Mouse (Mus musculus): ENCODE measurements around the gene Hsf4.
A peak's percentile ranks its signal among the peaks of the same experiment; 100 is the strongest.
"Not testable (repeated sequence)": the region's sequence is repeated elsewhere in the genome, so short reads cannot be mapped to it uniquely, and the experiment has no call there.

The Hsf4 gene

DNA sequence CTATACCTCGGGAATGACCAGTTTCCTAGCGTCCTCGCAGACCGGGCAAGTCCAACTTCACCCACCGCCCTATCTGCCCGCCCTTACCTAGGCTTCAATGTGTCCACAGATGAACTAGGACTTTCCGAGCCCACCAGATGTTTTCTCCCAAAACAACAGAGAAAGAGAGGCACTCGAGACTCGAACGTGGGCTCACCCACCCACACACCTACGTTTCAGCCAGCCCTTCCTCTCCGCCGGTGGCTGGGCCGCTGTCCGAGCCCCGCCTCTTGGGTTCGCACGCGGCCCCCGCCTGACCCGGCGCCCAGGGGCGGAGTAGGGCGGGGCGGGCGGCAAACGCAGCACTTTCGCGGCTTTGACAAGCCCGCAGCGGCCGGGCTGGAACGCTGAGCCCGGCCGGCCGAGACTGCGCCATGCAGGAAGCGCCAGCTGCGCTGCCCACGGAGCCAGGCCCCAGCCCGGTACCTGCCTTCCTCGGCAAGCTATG is at the start of gene Hsf4:
Hsf4 (plus strand) TSS at position 341 of the 487 bp plus-strand sequence.
- DNase-seq = peak in 1 of 2 experiments; percentile 45

DNA sequence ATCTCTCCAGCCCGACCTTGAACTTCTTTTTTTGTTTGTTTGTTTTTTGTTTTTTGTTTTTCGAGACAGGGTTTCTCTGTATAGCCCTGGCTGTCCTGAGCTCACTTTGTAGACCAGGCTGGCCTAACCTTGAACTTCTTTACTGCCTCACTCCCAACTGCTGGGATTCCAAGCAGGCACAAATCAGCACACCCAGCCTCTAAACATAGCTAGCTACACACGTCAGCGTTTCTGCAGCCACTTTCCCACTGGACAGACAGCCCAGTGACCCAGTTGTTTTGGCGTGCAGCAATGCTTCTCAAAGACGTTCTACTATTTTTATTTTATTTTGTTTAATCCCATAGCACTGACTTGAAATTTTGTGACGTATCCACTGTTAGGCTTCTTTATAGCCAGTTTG is 45.8 kb upstream of the Hsf4 start:
- no peak for DNase-seq

DNA sequence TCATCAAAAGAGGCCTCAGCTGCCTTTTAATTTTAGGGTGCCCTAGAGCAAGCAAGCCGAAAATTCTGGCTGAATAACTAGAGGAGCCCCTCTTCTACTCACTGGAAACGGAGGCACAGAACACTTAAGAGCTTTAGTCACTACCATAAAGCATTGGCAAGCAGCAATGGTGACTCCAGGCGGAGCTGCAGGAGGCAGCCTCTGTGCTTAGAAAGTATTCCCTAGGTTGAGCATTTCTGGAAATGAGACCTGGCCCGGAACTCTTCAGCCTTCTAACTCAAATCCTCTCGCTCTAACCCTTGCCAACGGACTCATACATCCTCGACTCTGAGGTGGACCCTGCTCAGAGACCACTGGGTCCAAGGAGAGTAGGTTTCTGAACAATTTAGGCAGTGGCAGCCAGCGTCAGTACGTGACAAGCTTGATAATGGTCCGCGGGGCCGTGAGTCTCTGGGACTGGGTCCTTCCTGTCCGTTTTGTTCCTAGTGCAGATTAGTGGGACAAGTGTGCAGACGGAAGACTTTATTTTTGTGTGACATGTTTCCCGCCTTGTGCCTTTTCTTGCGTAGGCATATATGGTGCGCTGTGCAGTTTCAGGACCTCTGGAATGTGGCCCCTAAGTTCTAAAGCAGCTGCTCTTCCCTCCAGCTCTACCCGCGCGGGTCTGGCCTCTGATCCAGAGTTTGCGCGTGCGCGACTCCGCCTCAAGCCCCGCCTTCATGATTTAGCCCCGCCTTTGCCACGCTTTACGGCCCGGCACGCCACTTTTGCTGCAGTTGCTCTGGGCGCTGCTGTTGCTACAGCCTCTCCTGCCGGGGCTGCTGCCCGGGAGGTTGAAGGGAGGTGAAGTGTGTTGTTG is 45.0 kb upstream of the Hsf4 start, which contains the start of gene D230025D16Rik:
D230025D16Rik (plus strand) TSS at position 733 of the 859 bp plus-strand sequence.
- DNase-seq = peak; percentile 89 to 96

DNA sequence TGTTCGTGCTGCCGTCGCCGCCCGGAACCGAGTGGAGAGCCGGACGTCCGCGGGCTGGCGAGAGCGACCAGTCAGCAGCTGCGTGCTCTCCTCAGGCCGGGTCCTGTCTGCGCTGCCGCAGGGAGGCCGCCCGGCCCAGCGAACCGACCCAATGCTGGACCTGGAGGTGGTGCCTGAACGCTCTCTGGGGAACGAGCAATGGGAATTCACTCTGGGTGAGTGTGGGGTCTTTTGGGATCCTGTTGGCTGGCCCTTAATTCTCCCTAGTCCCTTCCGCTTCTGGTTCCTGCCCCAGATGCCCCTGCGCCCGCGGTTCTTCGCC is 44.4 kb upstream of the Hsf4 start:
- DNase-seq = no peak

DNA sequence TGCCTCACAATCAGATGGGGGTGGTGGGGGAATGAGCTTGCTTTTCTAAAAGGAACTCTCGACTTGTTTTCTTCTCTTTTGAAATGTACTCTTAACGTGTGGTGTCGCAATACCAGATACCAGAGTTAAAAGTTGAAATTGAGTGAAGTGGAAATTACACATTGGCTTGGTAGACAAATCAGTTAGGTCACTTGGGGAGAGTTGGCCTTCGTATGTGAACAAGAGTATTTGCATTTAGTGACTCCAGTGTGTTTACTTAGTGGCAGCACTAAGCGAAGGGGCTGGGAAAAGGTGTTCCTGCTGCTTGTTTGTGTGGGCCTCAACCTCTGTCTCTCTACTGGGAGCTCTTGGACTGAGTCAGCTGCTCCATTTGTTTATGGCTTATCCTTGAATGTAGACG is 43.7 kb upstream of the Hsf4 start:
- DNase-seq = no peak

DNA sequence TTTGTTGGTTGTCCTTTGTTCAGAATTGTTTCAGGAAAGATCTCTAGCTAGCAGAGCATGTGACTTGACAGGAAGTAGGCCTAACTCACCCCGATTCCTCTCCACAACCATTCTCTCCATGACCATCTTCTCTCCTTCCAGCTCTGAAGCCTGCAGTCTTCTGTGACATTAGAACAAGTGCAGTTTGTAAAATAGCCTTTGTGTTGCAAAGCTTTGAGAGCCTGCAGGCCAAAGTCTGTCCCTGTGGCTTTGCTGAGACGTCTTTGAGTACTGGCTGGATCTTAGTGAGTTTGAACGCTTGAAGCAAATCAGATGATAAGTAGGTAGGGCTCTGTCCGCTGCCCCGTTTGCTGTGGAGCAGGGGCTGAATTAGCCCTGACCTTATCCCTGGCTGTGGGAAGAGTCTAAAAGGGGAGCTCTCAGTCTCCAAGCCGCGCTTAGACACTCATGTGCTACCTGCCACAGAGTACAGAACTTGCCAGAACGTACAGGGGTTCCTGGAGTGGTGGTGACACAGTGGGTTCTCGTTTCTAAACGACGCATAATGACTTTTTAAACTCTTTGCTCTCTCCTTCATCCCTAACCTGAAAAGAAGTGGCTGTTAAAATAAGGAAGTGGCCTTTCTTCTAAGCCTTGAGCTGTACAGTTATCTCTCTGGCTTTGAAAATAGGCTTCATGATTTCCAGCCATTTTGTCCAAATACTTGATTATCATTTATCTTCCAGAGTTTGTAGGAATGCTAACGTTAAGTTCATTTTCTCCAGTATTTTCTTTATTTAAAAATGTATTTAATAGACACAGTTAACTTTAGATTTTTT is 37.9 kb upstream of the Hsf4 start:
- DNase-seq = no peak

DNA sequence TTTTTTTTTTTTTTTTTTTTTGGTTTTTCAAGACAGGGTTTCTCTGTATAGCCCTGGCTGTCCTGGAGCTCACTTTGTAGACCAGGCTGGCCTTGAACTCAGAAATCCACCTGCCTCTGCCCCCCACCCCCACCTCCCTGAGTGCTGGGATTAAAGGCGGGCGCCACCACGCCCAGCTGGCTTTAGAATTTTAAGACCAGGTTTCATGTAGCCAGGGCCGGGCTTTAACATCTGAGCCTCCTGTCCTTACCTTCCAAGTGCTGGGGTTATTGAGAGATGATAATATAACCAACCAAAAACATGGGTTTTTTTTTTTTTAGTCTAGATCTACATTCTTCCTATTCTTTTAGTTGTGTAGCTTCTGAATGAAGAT is 37.3 kb upstream of the Hsf4 start:
- DNase-seq = not testable (repeated sequence)

DNA sequence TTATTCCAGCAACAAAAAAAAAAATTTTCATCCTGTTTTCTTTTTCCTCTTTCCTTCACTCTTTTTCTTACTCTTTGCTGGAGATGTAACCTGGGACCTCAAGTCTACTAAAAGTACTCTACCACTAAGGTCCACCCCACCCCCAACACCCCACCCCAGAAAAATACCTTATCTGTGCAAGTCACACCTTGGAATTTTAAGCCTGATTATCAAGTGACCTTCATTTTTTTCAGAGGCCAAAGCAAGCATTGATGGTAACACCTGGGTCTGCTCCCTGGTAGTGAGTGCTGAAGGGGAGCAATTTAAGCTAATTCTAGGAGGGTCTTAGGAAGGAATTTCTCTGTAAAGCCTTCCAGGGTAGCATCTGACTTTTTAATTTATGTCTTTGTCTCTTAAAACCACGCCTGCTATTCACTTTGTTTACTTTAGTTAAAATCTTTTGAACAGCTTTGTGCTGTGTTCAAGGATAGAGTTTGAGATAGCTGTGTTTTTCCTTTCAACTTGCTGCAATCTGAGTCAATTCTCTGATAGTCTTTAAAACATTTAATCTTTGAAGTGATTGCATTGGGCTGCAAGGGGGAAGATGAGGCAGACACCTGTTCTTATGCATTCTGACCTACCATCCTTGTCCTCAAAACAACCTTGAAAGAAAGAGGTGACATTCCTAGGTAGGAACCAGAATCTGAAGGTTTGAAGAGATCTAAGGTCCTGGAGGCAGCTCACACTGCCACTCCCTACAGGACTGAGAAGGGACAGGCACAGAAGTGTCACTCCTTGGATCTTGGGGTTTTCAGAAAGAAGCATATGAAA is 36.3 kb upstream of the Hsf4 start:
- DNase-seq = no peak

DNA sequence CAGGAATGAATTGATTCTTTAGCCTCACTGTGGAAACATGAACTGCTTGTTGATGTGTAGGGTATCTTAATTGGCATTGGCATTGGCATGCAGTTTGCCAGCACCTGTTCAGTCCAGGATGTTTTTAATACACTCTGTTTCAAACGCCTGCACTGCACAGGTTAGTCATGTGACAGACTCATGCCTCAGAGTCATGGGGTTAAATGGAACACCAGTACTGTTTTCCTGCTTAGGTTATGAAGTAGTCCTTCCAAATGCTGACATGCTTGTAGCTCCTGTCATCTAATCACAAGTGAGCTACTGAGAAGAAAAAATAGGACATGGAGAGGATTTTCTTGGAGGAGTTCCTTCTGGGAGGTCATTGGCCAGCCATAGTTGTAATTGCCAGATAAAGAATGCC is 34.4 kb upstream of the Hsf4 start:
- DNase-seq = no peak

DNA sequence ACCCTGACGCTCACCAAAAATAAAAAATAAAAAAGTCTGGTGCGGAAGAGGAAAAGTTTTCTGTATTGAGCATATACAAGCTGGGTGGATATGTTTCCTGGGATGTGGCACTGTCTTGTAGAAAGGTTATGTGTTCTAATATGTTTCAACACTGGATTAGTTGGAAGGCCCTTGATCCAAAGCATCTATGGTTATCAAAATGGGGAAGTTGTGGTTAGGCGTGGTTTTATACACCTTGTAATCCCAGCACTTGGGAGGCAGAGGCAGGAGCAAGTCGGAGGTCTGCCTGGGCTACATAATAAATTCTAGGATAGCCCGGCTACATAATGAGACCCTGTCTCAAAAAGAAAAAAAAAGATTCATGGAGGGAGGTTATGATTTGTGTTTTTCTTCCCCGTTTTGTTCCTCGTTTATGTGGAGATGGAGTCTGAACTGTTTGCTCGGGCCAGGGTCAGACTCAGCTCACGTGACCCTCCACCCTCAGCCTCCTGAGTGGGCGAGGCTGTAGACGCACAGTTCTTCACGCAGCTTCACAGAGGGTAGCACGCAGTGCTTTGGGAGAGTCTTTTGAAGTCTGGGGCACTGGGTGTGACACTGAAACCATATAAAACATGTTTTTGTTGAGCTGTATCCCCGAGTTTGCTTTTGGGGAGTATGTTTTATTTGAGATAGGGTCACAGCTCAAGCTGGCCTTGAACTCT is 32.0 kb upstream of the Hsf4 start:
- no peak for DNase-seq

DNA sequence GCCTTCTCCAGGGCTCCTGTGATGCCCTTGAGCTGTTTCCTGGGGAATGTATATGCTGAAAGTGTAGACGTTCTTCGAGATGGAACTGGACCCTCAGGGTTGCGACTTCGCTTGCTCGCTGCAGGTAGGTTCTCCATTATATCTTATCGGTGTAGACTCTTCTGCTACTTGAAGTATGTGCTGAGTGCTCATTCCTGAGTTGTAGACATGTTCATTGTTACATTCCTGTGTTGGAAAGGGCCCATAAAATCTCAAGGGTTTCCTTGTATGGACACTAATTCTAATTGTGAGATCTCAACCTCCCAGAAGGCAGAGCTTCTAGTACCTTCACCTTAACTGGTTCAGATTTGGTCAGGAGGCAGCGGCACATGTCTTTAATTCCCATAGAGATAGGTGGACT is 28.6 kb upstream of the Hsf4 start:
- no peak for DNase-seq

DNA sequence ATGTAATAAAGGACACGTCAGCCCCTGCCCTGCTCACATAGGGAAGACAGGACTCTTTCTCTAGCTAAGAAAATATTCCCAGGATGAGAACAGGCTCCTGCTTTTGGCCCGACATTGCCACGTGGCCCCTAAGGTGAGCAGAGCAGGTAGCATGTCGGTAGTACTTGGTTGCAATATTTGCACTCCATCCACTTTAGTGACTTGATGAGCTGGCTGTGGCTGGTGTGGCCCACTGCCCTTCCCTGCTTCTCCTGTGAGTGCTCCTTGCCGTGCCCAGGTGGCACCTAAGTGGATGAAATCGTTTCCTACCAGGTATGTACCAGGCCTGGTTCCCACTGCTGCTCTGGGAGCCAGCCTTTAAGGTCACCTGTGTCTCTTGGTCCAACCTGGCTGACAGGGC is 17.6 kb upstream of the Hsf4 start:
- no peak for DNase-seq

DNA sequence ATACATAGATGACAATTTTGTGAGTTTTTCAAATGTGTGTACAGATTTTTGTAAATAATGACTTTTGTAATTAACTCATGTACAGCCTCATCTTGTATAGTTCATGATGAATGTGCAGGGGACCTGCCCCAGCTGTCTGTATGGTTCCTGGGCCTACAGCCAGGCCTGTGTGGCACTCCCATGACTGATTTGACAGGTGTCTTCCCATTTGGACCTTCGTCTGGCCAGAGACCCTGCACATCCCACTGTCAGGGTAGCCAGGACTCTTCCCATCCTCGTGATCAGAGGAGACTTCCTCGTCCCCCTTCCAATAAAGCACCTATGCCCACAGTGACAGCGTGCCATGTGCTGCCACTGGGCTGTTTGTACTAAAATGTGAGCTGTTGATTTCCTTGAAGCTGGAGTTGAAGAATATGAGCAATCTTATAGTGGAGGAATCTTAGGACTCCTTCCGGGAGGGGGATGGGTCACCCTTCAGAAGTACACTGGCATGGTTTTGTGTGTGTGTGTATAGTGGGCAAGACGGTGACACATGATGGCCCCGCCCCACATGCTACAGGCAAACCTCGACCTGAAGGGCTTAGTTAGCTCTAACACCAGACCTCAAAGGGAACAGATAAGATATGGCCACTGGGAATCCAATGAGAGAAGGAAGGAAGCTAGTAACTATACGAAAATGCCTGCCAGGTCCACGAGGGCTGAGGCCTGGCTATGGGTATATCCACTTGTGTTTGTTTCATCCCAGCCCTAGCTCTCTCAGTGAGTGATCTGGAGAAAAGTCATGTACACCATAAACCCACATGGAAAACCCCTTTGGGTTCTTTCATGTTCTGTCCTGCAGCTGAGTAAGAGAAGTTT is 16.7 kb upstream of the Hsf4 start:
- no peak for DNase-seq

DNA sequence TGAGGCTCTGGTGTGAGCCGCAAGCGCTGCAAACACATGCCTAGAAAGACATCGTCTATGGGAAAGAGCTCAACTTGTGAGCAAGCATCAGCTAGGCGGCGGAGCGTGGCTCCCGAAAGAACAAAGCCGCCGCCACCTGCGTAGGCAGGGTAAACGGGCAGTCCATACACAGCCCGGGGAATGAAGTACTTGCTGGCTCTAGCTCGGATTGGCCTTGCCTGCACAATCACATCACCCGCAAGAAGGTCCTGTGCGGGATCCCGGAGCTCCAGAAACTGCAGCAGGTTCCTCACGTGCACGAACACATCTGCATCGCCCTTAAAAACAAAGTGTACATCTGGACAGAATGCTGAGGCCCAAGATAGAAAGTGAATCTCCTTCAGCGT is 15.8 kb upstream of the Hsf4 start:
- DNase-seq = no peak

DNA sequence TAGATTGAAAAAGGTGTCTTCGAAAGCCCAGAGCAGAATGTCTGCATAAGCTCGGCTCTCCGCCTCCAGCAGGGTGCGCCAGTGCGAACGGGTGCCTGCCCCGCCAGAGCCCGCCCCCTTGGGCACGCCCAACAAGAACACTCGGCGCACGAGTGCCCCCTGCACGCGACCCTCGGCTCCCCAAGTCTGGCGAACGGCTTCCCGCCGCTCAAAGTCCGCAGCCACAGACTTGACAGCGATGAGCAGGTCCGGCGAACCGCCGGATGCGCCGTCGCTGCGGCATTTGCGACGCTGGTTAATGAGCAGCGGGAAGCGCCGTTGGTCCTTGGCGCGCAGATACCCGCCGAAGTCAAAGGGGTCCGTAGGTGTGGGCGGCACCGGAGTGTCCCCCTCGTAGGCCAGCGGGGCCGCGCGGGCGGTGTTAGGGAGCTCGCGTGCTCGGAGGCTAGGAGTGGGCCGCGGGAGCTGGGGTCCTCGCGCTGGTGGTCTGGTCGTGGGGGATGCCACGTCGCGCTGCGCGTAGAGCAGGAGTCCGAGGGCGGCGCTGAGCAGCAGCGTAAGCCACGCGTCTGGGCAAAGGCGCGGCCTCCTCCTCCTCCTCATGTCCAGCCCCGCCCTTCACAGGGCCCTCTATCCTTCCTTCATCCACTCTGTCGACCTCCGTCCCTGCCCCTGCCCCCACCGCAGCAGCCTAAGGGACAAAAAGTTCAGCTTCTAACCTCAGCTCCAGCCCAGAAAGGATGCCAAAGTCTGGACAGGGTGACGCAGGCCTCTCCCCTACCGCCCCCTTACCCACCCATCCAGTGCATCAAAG is 15.2 kb upstream of the Hsf4 start:
- DNase-seq = peak; percentile 79 to 94

DNA sequence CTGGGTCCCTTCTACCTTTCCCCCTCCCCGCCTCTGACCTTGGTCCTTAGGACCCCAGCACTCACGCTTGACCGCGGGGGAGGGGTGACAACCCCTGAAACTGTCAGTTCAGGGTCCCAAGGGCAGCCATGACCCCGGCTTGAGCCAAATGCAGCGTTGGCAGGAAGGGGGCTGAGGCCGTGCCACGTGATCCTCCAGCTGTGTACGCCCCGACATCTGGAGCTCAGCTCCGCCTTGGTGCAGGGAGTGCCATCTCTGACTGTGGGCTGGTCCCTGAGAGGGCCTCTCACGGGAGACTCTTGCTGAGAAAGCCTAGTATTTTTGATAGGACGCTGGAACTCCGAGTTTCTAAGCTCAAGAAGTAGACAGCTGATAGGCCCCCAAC is 14.6 kb upstream of the Hsf4 start, which contains the start of gene B3gnt9:
B3gnt9 (minus strand) TSS at position 188 of the 385 bp plus-strand sequence.
- peak in 1 of 2 experiments; percentile 43 for DNase-seq

DNA sequence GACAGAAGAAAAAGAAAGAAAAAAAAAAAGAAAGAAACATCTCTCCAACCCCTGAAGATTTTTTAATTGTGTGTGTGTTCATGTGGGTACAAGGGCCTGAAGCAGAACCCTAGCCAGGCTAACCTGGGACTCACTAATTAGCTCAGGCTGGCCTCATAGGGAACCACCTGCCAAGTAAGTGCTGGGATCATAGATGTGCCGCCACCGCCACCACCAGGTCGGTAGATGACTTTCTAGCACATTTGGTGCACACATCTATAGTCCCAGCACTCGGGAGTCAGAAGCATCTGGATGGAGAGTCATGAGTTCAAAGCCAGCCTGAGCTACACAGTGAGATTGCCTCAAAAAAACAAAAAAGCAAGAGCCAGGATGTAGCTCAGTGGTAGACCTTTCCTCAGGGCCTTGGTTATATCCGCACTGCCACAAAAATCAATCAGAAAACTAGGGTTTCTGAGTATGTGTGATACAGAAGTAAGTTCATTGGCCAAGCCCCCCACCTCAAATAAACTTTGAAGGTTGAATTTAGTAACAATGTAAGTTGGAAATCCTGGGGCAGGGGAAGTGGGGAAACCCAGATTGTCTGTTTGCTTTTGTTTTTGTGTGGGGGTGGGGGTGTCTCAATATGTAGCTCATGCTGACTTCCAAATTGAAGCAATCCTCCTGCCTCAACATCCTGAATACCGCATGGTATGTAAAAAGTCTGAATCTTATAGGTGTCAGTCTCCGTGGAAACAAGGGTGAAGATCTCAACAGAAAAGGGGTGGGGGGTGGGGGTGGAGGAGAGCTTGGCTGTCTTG is 12.1 kb upstream of the Hsf4 start:
- no peak for DNase-seq

DNA sequence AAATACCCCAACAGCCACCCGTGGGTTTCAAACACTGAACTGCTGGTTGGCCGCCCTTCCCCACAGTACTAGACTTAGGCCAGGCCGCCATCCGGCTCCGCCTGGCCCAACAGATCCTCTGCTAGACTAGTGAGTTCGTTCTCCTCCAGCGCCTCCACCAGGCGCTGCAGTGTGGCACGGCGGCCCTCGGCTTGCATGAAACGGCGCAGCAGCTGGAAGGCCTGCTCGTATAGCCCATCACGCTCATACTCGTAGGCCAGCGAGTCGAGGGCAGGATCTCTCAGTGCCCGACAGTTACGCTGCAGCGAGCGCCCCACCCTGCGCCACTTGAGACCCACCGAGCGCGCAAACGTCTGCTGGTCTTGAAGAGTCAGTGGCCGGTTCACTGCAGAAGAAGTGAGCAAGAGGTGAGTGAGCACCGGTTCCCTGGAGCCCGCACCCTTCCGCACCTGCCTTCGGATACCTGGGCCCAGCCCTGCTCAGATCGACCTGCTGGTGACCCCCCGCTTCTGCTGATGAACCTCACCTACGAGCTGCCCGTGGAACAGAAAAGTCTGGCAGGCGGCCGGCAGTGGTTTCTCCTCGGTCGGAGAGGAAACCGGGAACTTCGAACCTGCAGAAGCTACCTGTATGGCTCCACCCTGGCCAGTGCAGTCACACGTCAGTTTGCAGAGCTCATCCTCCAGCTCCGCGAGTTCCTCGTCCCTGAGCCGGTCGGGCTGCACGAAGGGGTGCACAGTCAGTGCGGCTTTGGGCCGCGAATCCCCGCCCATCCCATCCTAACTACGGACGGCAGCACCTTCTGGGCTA is 10.5 kb upstream of the Hsf4 start:
- DNase-seq = no peak
